Mouse (Mus musculus): Measurements from ENCODE around the gene Traf7. TPM values are rescaled to one million over a fixed set of nuclear protein-coding genes. Genes with fewer than 3 reads are reported as not detected.

Gene Traf7
- polyA plus RNA-seq, 1 experiment from 2014 or later, result 97.1 TPM

DNA sequence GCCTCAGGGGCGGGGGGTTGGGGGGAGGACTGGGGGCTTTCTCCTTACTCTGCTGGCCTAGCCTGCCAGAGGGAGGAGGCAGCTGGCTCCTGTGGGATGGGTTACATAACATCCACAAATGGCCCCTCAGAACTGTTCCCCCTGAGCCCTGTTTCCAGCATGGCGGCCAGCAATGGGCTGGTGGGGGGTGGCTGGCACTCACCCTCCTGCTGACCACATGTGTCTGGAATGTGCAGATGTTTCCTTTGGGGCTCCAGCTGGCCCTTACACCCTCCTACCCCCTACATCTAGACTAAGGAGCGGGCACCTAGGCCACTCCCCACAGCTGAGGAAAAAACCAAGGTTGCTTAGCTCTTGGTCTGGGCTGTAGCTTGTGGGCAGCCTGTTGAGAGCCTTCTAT is 31.4 kb upstream of the Traf7 start:
- peak overlapping the region; percentile 87 for H3K27ac ChIP-seq
- WGBS, result 40% methylated on average over 3 of the region's 3 CpGs
- ATAC-seq, result peak; percentile 57

DNA sequence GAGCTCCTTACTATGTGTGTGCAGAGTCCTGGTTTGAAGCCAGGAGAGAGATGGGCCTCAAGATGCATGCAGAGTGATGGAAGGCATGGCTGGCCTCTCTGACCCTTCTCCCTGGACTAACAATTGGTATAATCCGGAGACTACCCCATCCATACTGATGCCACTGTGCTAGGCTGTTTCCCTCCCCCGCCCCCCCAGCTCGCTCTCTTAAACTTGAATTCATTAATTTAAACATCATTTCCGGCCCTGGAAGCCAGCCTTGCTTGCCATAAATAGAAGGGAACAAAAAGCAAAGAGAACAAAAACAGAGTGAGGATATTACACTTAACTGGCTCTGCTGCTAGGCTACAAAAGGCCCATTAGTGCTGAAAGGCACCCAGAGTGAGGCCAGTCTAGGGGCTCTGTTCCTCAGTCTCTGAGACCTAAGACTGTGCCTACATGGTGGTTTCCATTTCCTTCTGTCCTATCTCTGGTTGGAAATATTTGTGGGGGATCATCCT is 30.9 kb upstream of the Traf7 start:
- H3K9ac ChIP-seq, result peak overlapping the region; percentile 37
- H3K9me3 ChIP-seq (replicated peaks), result no peaks in the 10 kb centered on the region
- H3K4me2 ChIP-seq, result peak overlapping the region; percentile 33
- 0 out of 2 replicates have a peak, but pooled peaks cover 5% of the 10 kb centered on the region for H3K36me3 ChIP-seq (ENCODE audit: poor library complexity, severe bottlenecking)
- H3K27me3 ChIP-seq, result no peaks in the 10 kb centered on the region
- WGBS, result 18% methylated on average over 4 of the region's 4 CpGs
- peak; percentile 62 for ATAC-seq
- peak overlapping the region; percentile 87 for H3K27ac ChIP-seq
- H3K4me1 ChIP-seq, result peaks cover 22% of the 10 kb centered on the region
- no peak overlapping the region for H3K4me3 ChIP-seq

More for the DNA sequence above, 31.4 kb upstream of the Traf7 start:
- H3K36me3 ChIP-seq (ENCODE audit: poor library complexity, severe bottlenecking), result 0 out of 2 replicates have a peak, but pooled peaks cover 5% of the 10 kb centered on the region
- H3K27me3 ChIP-seq, result no peaks in the 10 kb centered on the region
- no peak overlapping the region for H3K4me3 ChIP-seq
- H3K9me3 ChIP-seq (replicated peaks), result no peaks in the 10 kb centered on the region
- peaks cover 22% of the 10 kb centered on the region for H3K4me1 ChIP-seq
- H3K4me2 ChIP-seq, result peak overlapping the region; percentile 33
- H3K9ac ChIP-seq, result peak overlapping the region; percentile 37

DNA sequence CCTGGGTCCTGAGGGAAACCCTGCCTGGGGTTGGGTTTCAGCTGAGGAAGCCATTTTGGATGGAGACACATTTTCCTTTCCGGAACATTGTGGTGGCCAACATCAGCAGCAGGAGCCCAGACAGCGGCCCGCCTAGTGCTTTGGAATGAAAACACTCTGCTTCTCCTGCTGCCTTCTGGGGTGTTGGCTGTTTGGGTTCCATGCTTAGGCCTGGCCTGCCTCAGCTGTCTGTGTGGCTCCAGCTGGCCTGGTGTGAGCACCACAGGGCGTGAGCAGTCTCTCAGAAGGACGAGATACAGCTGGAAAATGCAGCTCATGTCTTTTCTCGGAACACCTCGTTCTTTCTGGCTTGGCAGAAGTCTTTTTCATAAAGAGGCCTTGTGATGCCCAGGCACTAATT is 29.4 kb upstream of the Traf7 start:
- no peak for ATAC-seq
- Histone ChIP-seq H3K4me2 (no peak overlapping the region), H3K27me3 (no peaks in the 10 kb centered on the region), H3K27ac (no peak overlapping the region), H3K36me3 (ENCODE audit: poor library complexity, severe bottlenecking) (0 out of 2 replicates have a peak, but pooled peaks cover 5% of the 10 kb centered on the region), H3K4me3 (no peak overlapping the region), H3K9ac (no peak overlapping the region), H3K9me3 (replicated peaks) (no peaks in the 10 kb centered on the region), H3K4me1 (peaks cover 25% of the 10 kb centered on the region)
- WGBS, result 88% methylated on average over 7 of the region's 7 CpGs

DNA sequence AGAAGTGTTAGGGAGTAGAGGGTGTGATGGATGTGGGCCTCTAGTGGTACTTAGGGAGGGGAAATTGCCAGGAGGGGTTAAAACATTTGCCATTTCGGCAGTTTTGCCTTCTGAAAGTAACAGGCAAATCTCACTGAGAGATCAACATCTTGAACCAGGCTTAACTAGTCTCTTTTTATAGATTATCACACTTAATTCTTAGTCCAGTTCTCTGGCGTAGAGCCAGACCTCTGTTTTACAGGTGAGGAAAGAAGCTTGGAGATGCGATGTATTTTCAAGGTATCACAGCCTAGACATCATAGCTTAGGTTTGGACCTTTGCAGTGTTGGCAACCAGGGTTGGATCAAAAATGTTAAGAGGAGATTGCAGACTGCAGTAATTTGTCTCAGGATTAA is 23.3 kb upstream of the Traf7 start:
- 48% methylated on average over 3 of the region's 3 CpGs for WGBS
- H3K27me3 ChIP-seq, result peaks cover 18% of the 10 kb centered on the region
- ATAC-seq, result no peak

DNA sequence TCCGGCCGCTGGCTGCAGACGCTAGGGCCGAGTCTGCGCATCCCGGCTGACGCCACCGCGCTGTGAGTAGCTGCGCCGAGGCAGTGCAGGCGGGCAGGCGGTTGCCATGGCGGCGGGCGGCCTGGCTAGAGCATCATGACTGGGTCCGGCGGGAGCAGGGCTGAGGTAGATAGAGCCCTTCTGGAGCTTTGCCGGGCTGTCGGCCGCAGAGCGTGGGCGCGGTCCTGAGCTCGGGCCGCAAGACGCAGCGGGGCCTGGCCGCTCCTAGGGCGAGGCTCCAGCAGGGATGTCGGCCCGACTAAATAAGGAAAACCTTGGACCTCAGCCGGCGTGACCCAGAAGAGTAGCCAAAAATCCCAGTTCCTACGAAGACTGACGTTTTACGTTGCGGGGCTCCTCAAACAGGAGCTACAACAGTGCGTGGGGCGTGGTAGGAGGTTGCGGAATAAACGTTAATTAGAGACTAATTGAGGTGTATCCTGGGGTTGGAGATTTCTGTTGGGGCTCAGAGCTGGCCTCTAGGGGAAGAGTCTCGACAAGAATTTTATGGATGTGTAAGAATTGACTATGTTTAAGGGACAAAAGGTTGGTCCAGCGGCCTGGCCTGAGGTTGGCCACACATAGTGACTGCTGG is 22.8 kb upstream of the Traf7 start:
- Histone ChIP-seq H3K36me3 (ENCODE audit: poor library complexity, severe bottlenecking) (no peaks in the 10 kb centered on the region), H3K9me3 (replicated peaks) (no peaks in the 10 kb centered on the region), H3K27ac (peak overlapping the region; percentile 95), H3K27me3 (peaks cover 18% of the 10 kb centered on the region), H3K9ac (peak overlapping the region; percentile 94), H3K4me3 (peak overlapping the region; percentile 83), H3K4me2 (peak overlapping the region; percentile 74), H3K4me1 (peaks cover 28% of the 10 kb centered on the region)
- ATAC-seq, result peak; percentile 85
- WGBS, result under 1% methylated on average over 44 of the region's 44 CpGs

More for the DNA sequence above, 23.3 kb upstream of the Traf7 start:
- Histone ChIP-seq H3K4me3 (peak overlapping the region; percentile 83), H3K4me2 (peak overlapping the region; percentile 74), H3K4me1 (peaks cover 28% of the 10 kb centered on the region), H3K9ac (peak overlapping the region; percentile 94), H3K27ac (peak overlapping the region; percentile 95; the same call in 1 of the 2 replicates), H3K9me3 (replicated peaks) (no peaks in the 10 kb centered on the region), H3K36me3 (ENCODE audit: poor library complexity, severe bottlenecking) (no peaks in the 10 kb centered on the region)

DNA sequence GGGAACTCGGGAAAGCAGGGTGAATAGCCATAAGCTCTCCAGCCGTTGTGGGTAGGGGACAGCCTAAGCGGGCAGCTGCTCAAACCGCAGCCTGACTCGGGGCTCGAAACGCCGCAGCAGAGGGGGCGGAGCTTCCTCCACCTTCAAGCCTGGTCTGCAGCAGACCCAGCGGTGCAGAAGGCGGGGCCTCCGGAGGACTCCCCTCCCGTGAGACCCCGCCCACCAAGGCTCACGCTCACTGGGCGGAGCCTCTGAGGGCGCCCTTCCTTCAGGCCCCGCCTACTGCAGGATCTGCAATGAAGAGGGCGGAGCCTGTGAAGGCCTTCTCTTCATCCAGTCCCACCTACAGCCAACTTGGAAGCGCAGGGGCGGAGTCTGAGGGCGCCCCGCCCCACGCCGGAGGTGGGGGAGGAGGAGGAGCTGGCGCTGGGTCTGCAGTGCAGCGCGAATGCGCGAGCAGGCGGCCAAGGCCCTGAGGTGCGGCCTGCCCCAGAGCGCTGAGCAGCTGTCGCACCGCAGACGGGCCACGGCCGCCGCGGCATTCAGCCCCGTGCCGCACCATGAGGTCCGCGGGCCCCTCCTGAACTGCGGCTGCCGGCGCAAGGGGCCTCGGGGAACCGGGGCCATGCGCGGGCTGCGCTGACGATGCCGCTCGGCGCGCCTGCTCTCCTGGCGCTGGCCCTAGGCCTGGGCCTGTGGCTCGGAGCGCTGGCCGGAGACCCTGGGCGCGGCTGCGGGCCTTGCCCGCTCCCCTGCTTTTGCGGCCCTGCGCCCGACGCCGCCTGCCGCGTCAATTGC is 22.1 kb upstream of the Traf7 start, which contains the start of gene Pkd1:
Gene Pkd1 (plus strand): TSS at position 217 of the 798 bp plus-strand sequence.
- H3K9me3 ChIP-seq (replicated peaks), result no peaks in the 10 kb centered on the region
- H3K4me3 ChIP-seq, result peak within 1 kb of the TSS; percentile 83
- peak within 1 kb of the TSS; percentile 74 for H3K4me2 ChIP-seq
- H3K36me3 ChIP-seq (ENCODE audit: poor library complexity, severe bottlenecking), result no peaks in the 10 kb centered on the region
- H3K27me3 ChIP-seq, result peaks cover 18% of the 10 kb centered on the region
- H3K4me1 ChIP-seq, result peaks cover 29% of the 10 kb centered on the region
- peak within 1 kb of the TSS; percentile 94 for H3K9ac ChIP-seq
- under 1% methylated on average over 71 of the region's 72 CpGs for WGBS
- peak within 1 kb of the TSS; percentile 95 for H3K27ac ChIP-seq
- peak; percentile 96 for ATAC-seq

DNA sequence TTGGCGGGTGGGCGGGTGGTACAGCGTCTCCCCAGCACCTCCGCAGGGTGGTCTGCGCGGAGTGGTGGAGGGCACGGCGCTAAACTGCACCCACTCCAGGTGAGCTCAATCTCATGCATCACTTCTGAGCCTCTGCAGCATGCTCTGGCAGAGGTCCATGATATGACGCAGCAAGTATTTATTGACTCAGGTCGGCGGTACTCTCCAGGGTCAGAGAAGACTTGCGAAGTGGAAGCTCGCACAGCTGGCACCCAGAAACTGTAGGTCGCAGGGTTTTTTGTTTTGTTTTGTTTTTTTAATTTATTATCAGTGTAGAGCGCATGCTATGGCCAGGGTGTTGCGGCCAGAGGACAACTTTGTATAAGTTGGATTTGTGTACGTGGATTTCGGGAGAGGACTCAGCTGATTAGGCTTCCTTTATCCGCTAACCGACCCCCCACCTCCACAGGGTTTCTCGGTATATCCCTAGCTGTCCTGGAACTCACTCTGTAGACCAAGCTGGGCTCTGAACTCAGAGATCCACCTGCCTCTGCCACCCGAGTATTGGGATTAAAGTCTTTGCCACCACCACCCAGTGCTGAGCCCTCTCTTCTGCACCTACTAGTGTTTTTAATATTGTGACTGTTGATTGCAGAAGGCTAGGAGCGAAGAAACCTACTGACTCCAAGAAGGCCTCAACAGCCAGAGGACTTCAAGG is 21.3 kb upstream of the Traf7 start:
- Histone ChIP-seq H3K4me3 (peak overlapping the region; percentile 83), H3K9ac (peak overlapping the region; percentile 38; the same call in 1 of the 2 replicates), H3K4me2 (peak overlapping the region; percentile 74), H3K36me3 (ENCODE audit: poor library complexity, severe bottlenecking) (no peaks in the 10 kb centered on the region), H3K4me1 (peaks cover 32% of the 10 kb centered on the region), H3K27me3 (peaks cover 21% of the 10 kb centered on the region), H3K9me3 (replicated peaks) (no peaks in the 10 kb centered on the region), H3K27ac (no peak overlapping the region)
- no peak; the same call in 1 of the 2 replicates for ATAC-seq
- 6% methylated on average over 23 of the region's 23 CpGs for WGBS

DNA sequence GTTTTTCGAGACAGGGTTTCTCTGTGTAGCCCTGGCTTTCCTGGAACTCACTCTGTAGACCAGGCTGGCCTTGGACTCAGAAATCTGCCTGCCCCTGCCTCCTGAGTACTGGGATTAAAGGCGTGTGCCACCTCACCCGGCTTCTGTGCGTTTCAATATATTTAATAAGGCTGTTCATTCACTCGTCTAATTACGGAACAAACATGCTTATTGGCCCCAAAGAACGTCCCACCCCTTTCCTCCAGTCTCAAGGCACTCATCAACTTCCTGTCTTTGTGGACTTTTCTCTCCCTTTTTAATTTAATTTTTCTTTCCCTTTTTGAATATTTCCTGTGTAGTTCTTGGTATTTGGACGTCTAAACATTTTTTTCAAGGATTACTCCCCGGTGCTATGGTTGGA is 20.7 kb upstream of the Traf7 start:
- no peak overlapping the region for H3K9ac ChIP-seq
- no peaks in the 10 kb centered on the region for H3K36me3 ChIP-seq (ENCODE audit: poor library complexity, severe bottlenecking)
- H3K9me3 ChIP-seq (replicated peaks), result no peaks in the 10 kb centered on the region
- WGBS, result 28% methylated on average over 9 of the region's 9 CpGs
- H3K4me1 ChIP-seq, result peaks cover 32% of the 10 kb centered on the region
- H3K27me3 ChIP-seq, result peaks cover 21% of the 10 kb centered on the region
- peak overlapping the region; percentile 74 for H3K4me2 ChIP-seq
- H3K27ac ChIP-seq, result no peak overlapping the region
- ATAC-seq, result no peak
- no peak overlapping the region for H3K4me3 ChIP-seq

DNA sequence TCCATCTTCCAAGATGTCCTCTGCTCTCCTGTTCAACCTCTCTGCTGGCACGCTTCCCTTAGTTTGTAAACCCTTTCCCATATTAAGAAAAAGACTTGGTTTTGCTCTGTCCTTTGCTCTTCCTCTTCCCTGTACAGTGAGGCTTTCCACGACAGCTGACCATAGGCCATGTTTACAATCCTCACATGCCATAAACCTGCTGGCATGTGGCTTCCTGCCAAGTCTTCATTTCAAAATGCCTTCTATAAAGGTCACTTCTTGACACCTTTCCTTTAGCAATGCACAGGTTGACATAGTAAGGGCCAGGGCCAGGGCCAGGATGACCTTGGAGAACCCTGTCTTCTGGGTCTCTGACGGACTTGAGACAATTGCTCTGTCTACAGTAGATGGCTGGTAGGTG is 18.5 kb upstream of the Traf7 start:
- no peak overlapping the region for H3K4me3 ChIP-seq
- H3K4me2 ChIP-seq, result no peak overlapping the region
- 83% methylated on average over 3 of the region's 3 CpGs for WGBS
- ATAC-seq, result no peak
- no peak overlapping the region for H3K27ac ChIP-seq
- no peaks in the 10 kb centered on the region for H3K36me3 ChIP-seq (ENCODE audit: poor library complexity, severe bottlenecking)
- H3K9me3 ChIP-seq (replicated peaks), result no peaks in the 10 kb centered on the region
- peaks cover 20% of the 10 kb centered on the region for H3K4me1 ChIP-seq
- H3K9ac ChIP-seq, result no peak overlapping the region
- H3K27me3 ChIP-seq, result peaks cover 21% of the 10 kb centered on the region

DNA sequence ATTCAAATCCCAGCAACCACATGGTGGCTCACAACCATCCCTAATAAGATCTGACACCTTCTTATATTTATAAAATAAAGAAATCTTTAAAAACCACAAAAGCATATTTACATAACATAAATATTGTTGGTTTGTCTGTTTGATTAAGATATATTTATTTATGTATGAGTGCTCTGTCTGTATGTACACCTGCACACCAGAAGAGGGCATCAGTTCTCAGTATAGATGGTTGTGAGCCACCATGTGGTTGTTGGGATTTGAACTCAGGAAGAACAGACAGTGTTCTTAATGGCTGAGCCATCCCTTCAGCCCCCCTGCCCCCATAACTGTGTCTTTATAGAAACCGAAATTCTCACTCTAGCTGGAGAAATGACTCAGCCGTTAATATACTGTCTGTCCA is 17.5 kb upstream of the Traf7 start:
- H3K9me3 ChIP-seq (replicated peaks), result no peaks in the 10 kb centered on the region
- H3K9ac ChIP-seq, result no peak overlapping the region
- H3K4me2 ChIP-seq, result no peak overlapping the region
- peaks cover 21% of the 10 kb centered on the region for H3K27me3 ChIP-seq
- WGBS, result 86% methylated on average over 2 of the region's 2 CpGs
- H3K27ac ChIP-seq, result no peak overlapping the region
- H3K36me3 ChIP-seq (ENCODE audit: poor library complexity, severe bottlenecking), result no peaks in the 10 kb centered on the region
- no peak for ATAC-seq
- H3K4me3 ChIP-seq, result no peak overlapping the region
- H3K4me1 ChIP-seq, result peaks cover 14% of the 10 kb centered on the region

DNA sequence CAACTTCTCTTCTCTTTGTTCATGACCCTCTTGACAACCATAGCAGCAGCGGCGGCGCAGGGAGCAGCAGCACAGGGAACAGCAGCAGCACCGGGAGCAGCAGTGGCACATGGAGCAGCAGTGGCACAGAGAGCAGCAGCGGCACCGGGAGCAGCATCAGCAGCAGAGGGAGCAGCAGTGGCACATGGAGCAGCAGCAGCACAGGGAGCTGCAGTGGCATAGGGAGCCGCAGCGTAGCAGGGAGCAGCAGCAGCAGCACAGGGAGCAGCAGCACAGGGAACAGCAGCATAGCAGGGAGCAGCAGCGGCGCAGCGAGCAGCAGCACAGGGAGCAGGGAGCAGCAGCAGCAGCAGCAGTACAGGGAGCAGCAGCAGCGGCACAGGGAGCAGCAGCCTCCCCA is 16.9 kb upstream of the Traf7 start:
- Histone ChIP-seq H3K4me3 (no peak overlapping the region), H3K9me3 (replicated peaks) (no peaks in the 10 kb centered on the region), H3K36me3 (ENCODE audit: poor library complexity, severe bottlenecking) (no peaks in the 10 kb centered on the region), H3K9ac (peak overlapping the region; percentile 37; the same call in 1 of the 2 replicates), H3K27ac (no peak overlapping the region), H3K27me3 (peaks cover 21% of the 10 kb centered on the region), H3K4me1 (peaks cover 14% of the 10 kb centered on the region), H3K4me2 (peak overlapping the region; percentile 40)
- no peak; the same call in 1 of the 2 replicates for ATAC-seq
- WGBS, result 16% methylated on average over 12 of the region's 12 CpGs

Measured in forebrain, embryonic 13.5 days (tissue).